Mouse (Mus musculus): ENCODE results near the gene Gm6408.
"Not testable (repeated sequence)": the region's sequence is repeated elsewhere in the genome, so short reads cannot be mapped to it uniquely, and the experiment has no call there.

Gene Gm6408

DNA sequence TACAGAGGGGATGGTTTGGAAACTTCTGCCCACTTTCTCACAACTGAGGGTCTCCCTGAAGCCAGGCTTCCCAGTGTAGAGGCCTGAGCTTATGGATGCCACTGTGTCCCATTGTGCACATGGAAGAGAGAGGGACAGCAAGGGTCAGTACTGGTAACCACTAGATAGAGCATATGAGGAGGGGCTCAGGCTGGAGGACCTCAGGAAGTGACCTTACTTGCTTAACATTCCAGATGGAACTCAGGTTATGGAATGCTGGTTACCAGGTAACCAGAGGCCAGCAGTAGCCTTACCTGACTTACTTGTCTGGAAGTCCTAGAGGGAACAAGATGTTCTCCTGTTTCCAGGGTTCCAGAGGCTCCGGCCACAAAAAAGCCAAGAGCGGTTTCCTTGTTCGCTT is at the start of gene Gm6408:
Gm6408 (plus strand) TSS at position 301 of the 400 bp plus-strand sequence.
- not testable (repeated sequence) for DNase-seq (ENCODE audit: low spot score)

- DNase-seq (ENCODE audit: low spot score), result no peak
Observed at GRCm38 (mm10) chr5:146432476-146432875, 49.3 kb upstream of the Gm6408 start.

- DNase-seq (ENCODE audit: low spot score), result no peak
Observed at GRCm38 (mm10) chr5:146435316-146435715, 46.4 kb upstream of the Gm6408 start.

DNA sequence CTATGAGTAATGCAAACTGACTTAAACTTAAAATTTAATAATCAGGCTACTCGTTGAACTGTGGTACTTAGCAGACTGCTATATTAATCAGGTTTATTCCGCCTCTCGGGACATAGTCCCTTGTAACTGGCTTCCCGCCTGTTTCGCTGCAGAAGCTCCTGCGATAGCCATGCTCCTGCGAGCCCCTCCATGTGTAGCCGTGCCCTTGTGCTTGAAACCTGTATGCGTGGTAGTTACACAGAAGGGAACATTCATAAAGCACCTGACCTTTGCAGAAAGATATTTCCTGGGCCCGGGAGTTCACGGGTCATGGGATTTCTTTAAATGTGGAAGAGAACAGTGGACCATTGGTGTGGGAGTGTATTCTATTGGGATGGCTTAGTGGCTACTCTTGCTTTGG is 45.0 kb upstream of the Gm6408 start:
- no peak for DNase-seq (ENCODE audit: low spot score)

DNA sequence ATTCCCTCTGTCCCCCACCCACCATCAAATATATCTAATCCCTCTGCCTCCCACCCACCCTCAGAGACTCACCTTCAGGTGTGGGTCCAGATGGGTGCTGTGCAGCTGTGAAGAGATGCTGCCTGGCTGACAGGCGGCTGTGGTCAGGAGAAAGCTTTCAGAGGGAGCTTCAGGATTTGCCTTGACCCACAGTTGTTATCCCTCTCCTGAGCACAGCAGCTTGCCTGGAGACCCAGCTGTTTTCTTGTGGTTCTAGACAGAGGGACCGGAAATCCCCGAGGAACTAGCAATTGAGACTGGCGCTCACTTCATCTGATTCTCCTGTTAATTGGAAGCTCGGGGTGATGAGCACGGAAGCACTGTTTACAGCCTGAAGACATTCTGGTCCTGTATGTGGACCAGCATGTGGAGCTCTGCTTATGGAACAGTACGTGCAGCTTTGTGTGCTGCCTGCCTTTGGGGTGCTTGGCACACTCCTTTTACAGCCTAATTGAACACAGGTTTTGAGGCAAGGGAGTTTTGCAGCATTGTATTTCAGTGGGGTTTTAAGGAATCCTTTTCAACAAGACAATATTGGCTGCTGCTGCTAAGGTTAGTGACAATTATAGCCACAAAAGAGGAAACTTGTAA is 42.5 kb upstream of the Gm6408 start:
- DNase-seq (ENCODE audit: low spot score), result no peak

DNA sequence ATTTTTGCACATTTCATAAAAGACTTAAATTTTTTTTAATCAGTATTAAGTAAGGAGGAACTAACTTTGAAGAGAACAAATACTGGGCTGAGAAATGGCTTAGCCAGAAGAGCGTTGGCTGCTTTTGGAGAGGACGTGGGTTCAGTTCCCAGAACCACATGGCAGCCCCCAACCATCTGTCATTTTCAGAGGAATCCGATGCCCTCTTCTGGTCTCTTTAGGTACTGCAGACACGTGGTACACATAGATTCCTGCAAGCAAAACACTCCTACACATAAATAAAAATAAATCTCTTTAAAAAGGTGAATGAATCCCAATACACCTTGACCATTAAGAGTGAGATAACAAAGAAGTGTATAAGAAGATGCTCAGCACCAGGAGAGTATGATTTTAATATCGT is 41.5 kb upstream of the Gm6408 start:
- no peak for DNase-seq (ENCODE audit: low spot score)

- DNase-seq (ENCODE audit: low spot score), result no peak
Observed at GRCm38 (mm10) chr5:146442767-146443166, 39.0 kb upstream of the Gm6408 start.

DNA sequence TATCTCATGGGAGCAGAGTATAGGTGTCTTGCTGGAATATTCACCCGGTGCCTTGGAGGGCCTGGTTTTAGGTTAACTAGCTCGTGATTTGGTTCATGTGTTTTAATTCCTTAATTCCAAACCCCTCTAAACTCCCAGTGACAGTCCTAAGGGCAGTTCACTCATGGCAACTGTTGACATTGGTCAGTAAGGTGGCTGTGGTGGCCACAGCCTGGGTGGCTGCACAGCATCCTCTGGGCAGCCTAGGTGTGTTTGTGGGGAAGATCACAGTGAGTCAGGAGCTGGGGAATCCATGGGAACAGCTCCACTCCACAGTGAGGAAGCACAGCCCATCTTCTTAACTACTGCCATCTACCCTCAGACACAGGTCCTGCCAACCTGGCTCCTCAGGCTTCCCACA is 35.1 kb upstream of the Gm6408 start:
- no peak for DNase-seq (ENCODE audit: low spot score)

GRCm38 (mm10) chr5:146451592-146452254 is 30.0 kb upstream of the Gm6408 start:
- DNase-seq (ENCODE audit: low spot score), result no peak

DNA sequence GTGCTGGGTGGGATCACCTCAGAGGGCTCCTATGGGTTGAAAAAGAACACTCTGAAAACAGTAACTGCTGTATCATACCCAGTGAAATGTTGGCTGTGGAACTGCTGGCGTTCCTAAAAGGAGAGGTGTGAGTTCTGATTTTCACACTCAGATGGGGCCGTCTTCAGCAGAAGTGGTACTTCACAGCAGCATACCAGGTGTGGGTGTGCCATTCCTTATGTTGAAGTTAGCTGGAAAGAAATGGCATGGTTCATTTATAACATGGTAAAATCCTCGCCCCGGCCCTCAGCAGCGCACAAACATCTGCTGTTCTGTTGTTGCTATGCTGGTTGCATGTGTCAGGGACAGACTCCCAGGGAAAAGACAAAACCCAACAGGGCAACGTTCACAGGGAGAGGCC is 28.2 kb upstream of the Gm6408 start:
- DNase-seq (ENCODE audit: low spot score), result no peak

- no peak for DNase-seq (ENCODE audit: low spot score)
Observed at GRCm38 (mm10) chr5:146461612-146462011, 20.2 kb upstream of the Gm6408 start.

- DNase-seq (ENCODE audit: low spot score), result no peak
Observed at GRCm38 (mm10) chr5:146466663-146467062, 15.1 kb upstream of the Gm6408 start.

DNA sequence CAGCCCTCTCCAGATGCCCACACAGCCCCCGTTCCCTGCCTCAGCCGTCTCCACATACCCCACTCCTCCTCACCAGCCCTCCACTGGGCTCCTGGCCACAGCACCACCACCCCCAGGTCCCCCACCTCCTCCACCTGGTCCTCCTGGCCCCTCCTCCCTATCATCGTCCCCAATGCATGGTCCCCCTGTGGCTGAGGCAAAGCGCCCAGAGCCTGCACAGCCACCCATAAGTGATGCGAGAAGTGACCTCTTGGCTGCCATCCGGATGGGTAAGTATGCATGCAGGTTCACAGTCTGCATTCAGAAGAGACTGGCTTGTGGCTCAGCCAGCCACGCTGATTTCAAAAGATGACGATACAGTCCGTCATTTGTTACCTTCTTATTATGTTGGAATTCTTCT is 13.5 kb upstream of the Gm6408 start:
- no peak for DNase-seq (ENCODE audit: low spot score)

DNA sequence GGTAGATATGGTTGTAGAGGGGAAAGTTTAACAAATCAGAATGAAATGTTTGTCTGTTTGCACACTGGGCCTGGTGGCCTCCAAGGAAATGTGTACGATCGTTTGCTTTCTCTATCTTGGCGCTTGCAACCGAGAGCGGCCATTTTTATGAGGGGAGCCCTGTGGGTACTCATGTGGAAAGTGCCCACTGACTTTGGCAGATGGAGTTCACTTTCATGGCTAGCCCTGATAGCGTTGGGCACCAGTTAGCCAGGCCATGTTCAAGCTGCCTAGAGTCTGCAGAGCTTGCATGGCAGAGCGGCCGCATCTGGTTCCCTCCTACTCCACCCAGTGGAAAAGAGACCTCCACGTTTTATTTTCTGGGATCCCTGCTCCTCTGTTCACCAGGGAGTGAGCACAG is 10.9 kb upstream of the Gm6408 start:
- no peak for DNase-seq (ENCODE audit: low spot score)

DNA sequence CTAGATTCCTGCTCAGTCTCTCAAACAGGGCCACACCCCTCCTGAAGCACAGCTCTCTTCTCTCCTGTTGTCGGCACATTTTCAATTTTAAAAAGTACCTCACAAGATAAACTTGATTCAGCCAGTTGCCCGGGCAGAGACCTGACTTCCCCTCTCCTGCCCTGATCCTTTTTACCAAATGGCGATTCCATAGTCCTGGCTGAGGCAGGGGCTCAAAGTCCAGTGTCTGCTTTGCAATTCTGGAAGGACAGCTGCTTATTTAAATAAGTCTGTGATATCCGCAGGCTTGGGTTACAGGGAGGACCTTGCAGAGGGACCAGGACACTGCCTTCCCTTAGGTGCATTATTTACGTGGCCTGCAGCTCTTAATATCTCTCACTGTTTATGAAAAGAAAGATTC is 10.5 kb upstream of the Gm6408 start:
- no peak for DNase-seq (ENCODE audit: low spot score)

GRCm38 (mm10) chr5:146471821-146472220 is 9.9 kb upstream of the Gm6408 start:
- DNase-seq (ENCODE audit: low spot score), result no peak

DNA sequence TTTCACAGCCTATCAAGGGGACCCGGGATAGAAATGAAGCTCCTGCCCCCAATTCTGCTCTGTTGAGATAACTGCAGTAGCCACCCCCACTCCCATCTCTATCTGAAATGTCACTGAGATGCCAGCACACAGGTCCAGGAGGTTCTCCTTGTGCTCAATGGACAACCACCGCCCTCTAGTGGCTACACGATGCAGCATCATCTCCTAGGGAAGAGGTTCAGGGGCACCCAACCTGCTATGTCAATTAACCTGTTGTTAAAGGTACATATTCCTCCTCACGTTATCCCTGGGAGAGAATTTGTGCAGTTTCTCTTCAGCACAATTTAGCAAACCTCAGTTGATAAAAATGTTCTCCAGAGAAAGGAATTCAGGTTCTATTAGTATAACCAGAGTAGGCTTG is 2.2 kb upstream of the Gm6408 start:
- not testable (repeated sequence) for DNase-seq (ENCODE audit: low spot score)

DNA sequence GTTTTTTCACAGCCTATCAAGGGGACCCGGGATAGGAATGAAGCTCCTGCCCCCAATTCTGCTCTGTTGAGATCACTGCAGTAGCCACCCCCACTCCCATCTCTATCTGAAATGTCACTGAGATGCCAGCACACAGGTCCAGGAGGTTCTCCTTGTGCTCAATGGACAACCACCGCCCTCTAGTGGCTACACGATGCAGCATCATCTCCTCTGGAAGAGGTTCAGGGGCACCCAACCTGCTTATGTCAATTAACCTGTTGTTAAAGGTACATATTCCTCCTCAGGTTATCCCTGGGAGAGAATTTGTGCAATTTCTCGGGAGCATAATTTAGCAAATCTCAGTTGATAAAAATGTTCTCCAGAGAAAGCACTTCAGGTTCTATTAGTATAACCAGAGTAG is 7.2 kb downstream of the Gm6408 start:
- peak; percentile 9 for DNase-seq (ENCODE audit: low spot score)

GRCm38 (mm10) chr5:146491063-146491462 is 9.3 kb downstream of the Gm6408 start, which contains the start of gene Gm6370:
Gm6370 (plus strand) TSS chr5:146491363.
- DNase-seq (ENCODE audit: low spot score), result not testable (repeated sequence)

- not testable (repeated sequence) for DNase-seq (ENCODE audit: low spot score)
Observed at GRCm38 (mm10) chr5:146502099-146502498, 20.3 kb downstream of the Gm6408 start, which contains the start of gene 4930449I24Rik. 4930449I24Rik (plus strand) TSS chr5:146502399.

DNA sequence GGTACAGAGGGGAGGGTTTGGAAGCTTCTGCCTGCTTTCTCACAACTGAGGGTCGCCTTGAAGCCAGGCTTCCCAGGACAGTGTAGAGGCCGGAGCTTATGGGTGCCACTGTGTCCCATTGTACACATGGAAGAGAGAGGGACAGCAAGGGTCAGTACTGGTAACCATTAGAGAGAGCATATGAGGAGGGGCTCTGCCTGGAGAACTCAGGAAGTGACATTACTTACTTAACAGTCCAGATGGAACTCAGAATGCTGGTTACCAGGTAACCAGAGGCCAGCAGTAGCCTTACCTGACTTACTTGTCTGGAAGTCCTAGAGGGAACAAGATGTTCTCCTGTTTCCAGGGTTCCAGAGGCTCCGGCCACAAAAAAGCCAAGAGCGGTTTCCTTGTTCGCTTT is 32.1 kb downstream of the Gm6408 start, which contains the start of gene Gm3402:
Gm3402 (plus strand) TSS at position 301 of the 400 bp plus-strand sequence.
- DNase-seq (ENCODE audit: low spot score), result not testable (repeated sequence)

- not testable (repeated sequence) for DNase-seq (ENCODE audit: low spot score)
Observed at GRCm38 (mm10) chr5:146525501-146525900, 43.7 kb downstream of the Gm6408 start, which contains the start of gene Gm3404. Gm3404 (plus strand) TSS chr5:146525801.
